Mouse (Mus musculus) v-Abl transformed pro-B cells (cell line): ENCODE results near the gene Stag1.

Experiments used
- in situ Hi-C, 2 experiments: fragments of 400-800 bp; cut with MboI; formaldehyde crosslinking; loops; one replicate each; pipeline ENCODE4 v1.15.1; 2025; ENCODE audit not compliant: unreplicated experiment in 2 of 2

The Stag1 gene

GRCm38 (mm10) chr9:100602130-100602529 is 4.5 kb downstream of the Stag1 start:
- in situ Hi-C loops = no loop called here

GRCm38 (mm10) chr9:100603156-100603555 is 5.6 kb downstream of the Stag1 start:
- in situ Hi-C loops = no loop called here

- in situ Hi-C loops = no loop called here
Measured at GRCm38 (mm10) chr9:100605522-100605921, 7.9 kb downstream of the Stag1 start.

- in situ Hi-C loops = no loop called here
Measured at GRCm38 (mm10) chr9:100605985-100606554, 8.5 kb downstream of the Stag1 start.

- in situ Hi-C loops = no loop called here
Measured at GRCm38 (mm10) chr9:100613501-100614071, 16.0 kb downstream of the Stag1 start.

- in situ Hi-C loops = no loop called here
Measured at GRCm38 (mm10) chr9:100616947-100617346, 19.3 kb downstream of the Stag1 start.

- in situ Hi-C loops = loop anchor here (25.0 kb wide), 2 partner anchors 764 to 1911 kb away; no protein-coding TSS in a partner anchor
Measured at GRCm38 (mm10) chr9:100626258-100626657, 28.7 kb downstream of the Stag1 start.

GRCm38 (mm10) chr9:100640754-100641153 is 43.2 kb downstream of the Stag1 start:
- in situ Hi-C loops = loop anchor here (5.0 to 25.0 kb wide), 8 partner anchors 88 to 1984 kb away; partner anchors contain the start of genes Anapc13 (in 1 of the 2), Cep63 (in 1 of the 2), Msl2 (in 1 of the 2) and Nck1 (in 1 of the 2)

- in situ Hi-C loops = loop anchor here (5.0 to 25.0 kb wide), 8 partner anchors 89 to 1983 kb away; partner anchors contain the start of genes Anapc13 (in 1 of the 2), Cep63 (in 1 of the 2), Msl2 (in 1 of the 2) and Nck1 (in 1 of the 2)
Measured at GRCm38 (mm10) chr9:100641391-100642085, 43.9 kb downstream of the Stag1 start.

GRCm38 (mm10) chr9:100642186-100642839 is 44.7 kb downstream of the Stag1 start:
- in situ Hi-C loops = loop anchor here (5.0 to 25.0 kb wide), 8 partner anchors 90 to 1982 kb away; partner anchors contain the start of genes Anapc13 (in 1 of the 2), Cep63 (in 1 of the 2), Msl2 (in 1 of the 2) and Nck1 (in 1 of the 2)

- in situ Hi-C loops = loop anchor here (5.0 to 25.0 kb wide), 8 partner anchors 91 to 1982 kb away; partner anchors contain the start of genes Anapc13 (in 1 of the 2), Cep63 (in 1 of the 2), Msl2 (in 1 of the 2) and Nck1 (in 1 of the 2)
Measured at GRCm38 (mm10) chr9:100642840-100643697, 45.5 kb downstream of the Stag1 start.

GRCm38 (mm10) chr9:100644071-100644771 is 46.6 kb downstream of the Stag1 start:
- in situ Hi-C loops = loop anchor here (5.0 to 25.0 kb wide), 8 partner anchors 92 to 1981 kb away; partner anchors contain the start of genes Anapc13 (in 1 of the 2), Cep63 (in 1 of the 2), Msl2 (in 1 of the 2) and Nck1 (in 1 of the 2)

- in situ Hi-C loops = loop anchor here (5.0 to 25.0 kb wide), 9 partner anchors 267 to 1980 kb away; partner anchors contain the start of genes Anapc13 (in 1 of the 2), Cep63 (in 1 of the 2) and Msl2 (in 1 of the 2)
Measured at GRCm38 (mm10) chr9:100645026-100645940, 47.7 kb downstream of the Stag1 start.

- in situ Hi-C loops = loop anchor here (5.0 to 25.0 kb wide), 9 partner anchors 266 to 1979 kb away; partner anchors contain the start of genes Anapc13 (in 1 of the 2), Cep63 (in 1 of the 2) and Msl2 (in 1 of the 2)
Measured at GRCm38 (mm10) chr9:100646276-100646675, 48.7 kb downstream of the Stag1 start.

GRCm38 (mm10) chr9:100647774-100648323 is 50.3 kb downstream of the Stag1 start:
- in situ Hi-C loops = loop anchor here (5.0 to 25.0 kb wide), 9 partner anchors 264 to 1977 kb away; partner anchors contain the start of genes Anapc13 (in 1 of the 2), Cep63 (in 1 of the 2) and Msl2 (in 1 of the 2)

GRCm38 (mm10) chr9:100654104-100654503 is 56.5 kb downstream of the Stag1 start:
- in situ Hi-C loops = loop anchor here in 1 of 2 experiments (25.0 kb wide), 1 partner anchor 1092 kb away; the partner anchor contains the start of gene Armc8

GRCm38 (mm10) chr9:100656058-100656457 is 58.5 kb downstream of the Stag1 start:
- in situ Hi-C loops = loop anchor here in 1 of 2 experiments (25.0 kb wide), 1 partner anchor 1094 kb away; the partner anchor contains the start of gene Armc8
